Mouse (Mus musculus) gastrocnemius, postnatal 4 days (tissue): Measurements from ENCODE around the gene Cdc42. TPM values are rescaled to one million over a fixed set of nuclear protein-coding genes. Genes with fewer than 3 reads are reported as not detected.

Experiments
- DNase-seq, 2 experiments: peaks; one replicate each; pipeline ENCODE4 v3.0.0; 2021 to 2022; ENCODE audit warnings: low spot score in 2 of 2, mixed read lengths in 2 of 2
- total RNA-seq, 2 experiments: library from RNA; stranded (reverse); gene quantifications; 2 replicates each; pipeline ENCODE4 v1.2.3; 2021

Cdc42 gene
- total RNA-seq, 2 experiments from 2014 or later: 298 to 314 TPM

GRCm38 (mm10) chr4:137371596-137372523, 14.3 kb upstream of the Cdc42 start:
- DNase-seq: no peak

GRCm38 (mm10) chr4:137369954-137370750, 12.6 kb upstream of the Cdc42 start:
- DNase-seq: peak in 1 of 2 experiments; percentile 39

DNA sequence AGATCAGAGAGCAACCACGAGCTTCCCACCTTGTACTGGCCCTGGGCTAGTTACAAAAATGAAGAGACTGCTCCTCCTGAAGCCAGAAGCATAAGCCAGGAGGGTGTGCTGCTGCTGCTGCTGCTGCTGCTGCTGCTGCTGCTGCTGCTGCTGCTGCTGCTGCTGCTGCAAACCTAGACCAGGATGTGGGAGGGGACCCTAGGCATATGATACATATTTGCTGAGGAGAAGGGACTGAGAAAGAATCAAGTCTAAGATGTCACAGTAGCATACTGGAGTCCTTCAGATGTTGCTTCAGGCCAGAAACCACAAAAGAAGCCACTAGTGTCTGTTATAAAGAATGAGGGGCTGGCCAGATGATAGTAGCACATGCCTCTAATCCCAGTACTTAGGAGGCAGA, 10.7 kb upstream of the Cdc42 start:
- DNase-seq: no peak

- DNase-seq: no peak
Measured at GRCm38 (mm10) chr4:137367275-137368088, 10.0 kb upstream of the Cdc42 start.

DNA sequence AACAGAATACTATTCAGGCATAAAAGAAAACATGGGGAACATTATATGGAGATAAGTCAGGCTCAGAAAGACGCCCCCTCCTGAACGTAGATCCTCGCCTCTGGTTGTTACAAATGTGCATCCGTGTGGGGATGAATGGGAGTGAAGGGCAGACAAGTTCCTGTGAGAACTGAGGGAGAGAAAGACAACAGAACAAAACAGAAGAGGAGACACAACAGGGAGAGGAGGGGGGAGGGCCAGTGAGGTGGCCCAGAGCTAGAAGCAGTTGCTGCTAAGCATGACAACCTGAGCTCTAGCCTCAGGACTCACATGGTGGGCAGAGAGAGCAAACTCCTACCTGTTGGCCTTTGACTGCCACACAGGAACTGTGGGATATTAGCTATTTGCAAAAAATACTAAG, 8.6 kb upstream of the Cdc42 start:
- DNase-seq: no peak

GRCm38 (mm10) chr4:137365356-137366062, 8.0 kb upstream of the Cdc42 start:
- no peak for DNase-seq

DNA sequence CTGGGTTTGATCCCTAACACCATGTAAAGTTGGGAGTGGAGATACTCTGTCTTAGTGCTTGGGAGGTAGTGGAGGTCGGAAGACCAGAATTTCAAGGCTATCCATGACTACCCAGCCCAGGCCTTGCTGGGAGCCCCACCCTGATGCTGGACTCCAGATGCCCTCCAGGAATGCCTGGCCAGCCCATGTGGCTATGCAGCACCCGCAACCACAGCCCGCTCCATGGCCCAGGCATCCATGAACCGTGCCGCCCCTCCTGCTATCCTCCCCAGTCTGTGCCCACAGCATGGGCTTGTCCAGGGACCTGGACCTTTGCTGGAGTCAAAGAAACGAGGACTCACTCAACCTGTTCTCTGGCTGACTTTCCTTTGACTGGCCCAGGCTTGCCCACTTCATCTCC, 7.3 kb upstream of the Cdc42 start:
- no peak for DNase-seq

GRCm38 (mm10) chr4:137360996-137361395, 3.5 kb upstream of the Cdc42 start:
- no peak for DNase-seq

- DNase-seq: no peak
Measured at GRCm38 (mm10) chr4:137358291-137359002, 927 bp upstream of the Cdc42 start.

DNA sequence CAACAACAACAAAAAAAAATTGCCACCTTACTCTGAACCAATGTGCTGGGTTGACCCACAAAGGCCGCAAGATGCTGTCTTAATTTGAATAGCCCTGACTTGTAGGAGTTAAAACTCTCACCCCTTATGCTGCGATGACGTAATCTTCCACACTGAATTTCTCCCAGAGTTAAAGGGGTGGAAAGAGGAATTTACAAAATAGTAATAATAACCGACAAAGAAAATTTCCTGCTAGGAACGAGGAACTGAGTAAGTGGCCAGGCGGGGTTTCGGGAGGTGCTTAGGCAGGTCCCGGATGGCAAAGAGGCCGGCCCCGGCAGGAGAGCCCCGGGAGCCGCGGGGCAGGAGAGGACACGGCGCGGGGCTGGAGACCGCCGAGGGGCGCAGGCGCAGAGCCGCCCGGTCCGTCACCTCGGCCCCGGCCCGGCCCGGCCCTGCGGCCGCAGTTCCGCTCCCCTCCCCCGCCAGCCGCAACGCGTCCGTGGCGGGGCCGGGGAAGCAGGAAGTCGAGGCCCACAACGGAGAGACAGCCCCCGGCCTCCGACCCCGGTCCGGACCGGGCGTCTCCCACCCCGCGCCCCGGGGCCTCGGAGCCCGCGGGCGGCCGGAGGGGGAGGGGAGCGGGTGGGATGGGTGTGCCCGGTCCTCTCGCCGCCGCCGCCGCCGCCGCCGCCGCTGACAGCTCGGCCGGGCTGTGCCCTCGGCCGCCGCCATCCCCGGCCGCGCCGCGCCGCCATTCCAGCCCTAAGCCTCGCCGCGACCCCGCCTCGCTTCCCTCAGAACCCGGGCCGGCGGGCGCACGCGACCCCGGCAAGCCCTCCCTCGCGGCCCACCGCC, 628 bp downstream of the Cdc42 start:
- DNase-seq: peak; percentile 52 to 76

GRCm38 (mm10) chr4:137350627-137351026, 6.9 kb downstream of the Cdc42 start:
- DNase-seq: no peak

GRCm38 (mm10) chr4:137345790-137346189, 11.7 kb downstream of the Cdc42 start:
- DNase-seq: no peak

DNA sequence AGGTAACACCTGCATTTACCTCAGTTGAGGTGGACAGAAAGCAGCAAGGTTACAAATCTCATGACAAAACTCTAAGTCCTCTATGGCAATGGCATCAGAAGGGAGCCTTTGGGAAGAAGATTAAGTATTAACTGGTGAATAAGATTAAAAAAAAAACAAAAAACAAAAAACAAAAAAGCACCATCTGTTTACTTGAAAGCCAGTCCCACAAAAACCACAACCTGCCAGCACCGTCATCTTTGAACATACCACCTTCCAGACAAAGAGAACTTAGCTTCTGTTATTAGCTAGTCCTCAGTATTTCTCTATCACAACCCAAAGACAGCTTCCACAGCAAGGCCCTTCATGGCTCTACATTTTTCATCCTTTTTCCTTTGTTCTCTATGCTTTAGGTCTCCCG, 12.4 kb downstream of the Cdc42 start:
- no peak for DNase-seq

GRCm38 (mm10) chr4:137342816-137343215, 14.7 kb downstream of the Cdc42 start:
- no peak for DNase-seq

DNA sequence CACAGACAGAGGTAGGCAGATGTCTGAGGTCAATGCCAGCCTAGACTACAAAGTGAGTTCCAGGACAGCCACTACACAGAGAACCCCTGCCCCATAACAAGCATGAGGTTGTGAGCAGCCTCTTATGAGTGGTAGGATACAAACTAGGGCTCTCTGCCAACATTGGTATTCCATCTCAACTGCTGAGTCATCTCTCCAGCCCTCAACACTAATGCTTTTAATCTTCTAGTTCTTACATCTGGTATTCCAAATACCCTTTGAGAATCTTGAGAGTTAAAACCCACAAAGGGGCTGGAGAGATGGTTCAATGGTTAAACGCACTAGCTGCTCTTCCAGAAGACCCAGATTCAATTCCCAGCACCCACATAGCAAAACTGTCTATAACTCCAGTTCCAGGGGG, 18.1 kb downstream of the Cdc42 start:
- no peak for DNase-seq

- no peak for DNase-seq
Measured at GRCm38 (mm10) chr4:137336468-137336867, 21.1 kb downstream of the Cdc42 start.

- DNase-seq: no peak
Measured at GRCm38 (mm10) chr4:137332051-137332450, 25.5 kb downstream of the Cdc42 start.

DNA sequence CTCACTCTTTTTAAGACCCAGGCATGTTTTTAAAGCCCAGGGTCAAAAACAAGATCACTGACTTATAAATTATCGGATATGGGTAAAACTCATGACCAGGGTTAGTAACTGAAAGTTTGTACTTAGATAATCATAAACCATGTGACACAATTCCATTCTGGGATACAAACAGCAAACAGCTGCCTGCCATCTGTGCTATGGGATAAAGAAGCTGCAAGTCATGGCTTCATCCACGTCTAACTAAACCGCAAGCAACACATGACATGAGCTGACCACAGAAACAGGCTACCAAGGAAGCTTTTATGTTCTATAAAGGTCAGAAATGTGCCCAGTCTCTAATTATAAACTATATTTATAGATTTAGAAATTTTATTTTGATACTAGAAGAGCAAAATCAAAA, 31.0 kb downstream of the Cdc42 start:
- no peak for DNase-seq

GRCm38 (mm10) chr4:137324926-137325325, 32.6 kb downstream of the Cdc42 start:
- DNase-seq: no peak
